Mouse (Mus musculus): Measurements from ENCODE around the gene Zbtb43. TPM values are rescaled to one million over a fixed set of nuclear protein-coding genes. Genes with fewer than 3 reads are reported as not detected.
A peak's percentile ranks its signal among the peaks of the same experiment; 100 is the strongest.

Gene Zbtb43
- total RNA-seq (2014; fragmentation: Nextera tagmentation) = 12.0 and 12.4 TPM in 2 replicates
- total RNA-seq (2017) = 13.3 and 17.8 TPM in 2 replicates

GRCm38 (mm10) chr2:33468466-33469097 lies at the start of gene Zbtb43:
TSS of gene Zbtb43 (minus strand) at chr2:33468559.
- peak; percentile 95 for ATAC-seq (replicated peaks; ENCODE audit: low FRiP score, low TSS enrichment, poor library complexity, severe bottlenecking)

- ATAC-seq (replicated peaks; ENCODE audit: low FRiP score, low TSS enrichment, poor library complexity, severe bottlenecking) = no peak
Observed at GRCm38 (mm10) chr2:33515856-33516255, 47.5 kb upstream of the Zbtb43 start.

GRCm38 (mm10) chr2:33515431-33515830 lies 47.1 kb upstream of the Zbtb43 start:
- ATAC-seq (replicated peaks; ENCODE audit: low FRiP score, low TSS enrichment, poor library complexity, severe bottlenecking) = no peak

GRCm38 (mm10) chr2:33510791-33511190 lies 42.4 kb upstream of the Zbtb43 start:
- 0 out of 2 replicates have a peak, but pooled peaks have one; percentile 18 for ATAC-seq (replicated peaks; ENCODE audit: low FRiP score, low TSS enrichment, poor library complexity, severe bottlenecking)

- ATAC-seq (replicated peaks; ENCODE audit: low FRiP score, low TSS enrichment, poor library complexity, severe bottlenecking) = peak; percentile 61; the same call in 1 of the 2 replicates
Observed at GRCm38 (mm10) chr2:33502602-33503001, 34.2 kb upstream of the Zbtb43 start.

GRCm38 (mm10) chr2:33498280-33498679 lies 29.9 kb upstream of the Zbtb43 start:
- ATAC-seq (replicated peaks; ENCODE audit: low FRiP score, low TSS enrichment, poor library complexity, severe bottlenecking) = no peak

GRCm38 (mm10) chr2:33495654-33496053 lies 27.3 kb upstream of the Zbtb43 start:
- ATAC-seq (replicated peaks; ENCODE audit: low FRiP score, low TSS enrichment, poor library complexity, severe bottlenecking) = no peak

- ATAC-seq (replicated peaks; ENCODE audit: low FRiP score, low TSS enrichment, poor library complexity, severe bottlenecking) = no peak
Observed at GRCm38 (mm10) chr2:33492041-33492440, 23.7 kb upstream of the Zbtb43 start.

- ATAC-seq (replicated peaks; ENCODE audit: low FRiP score, low TSS enrichment, poor library complexity, severe bottlenecking) = no peak
Observed at GRCm38 (mm10) chr2:33489565-33489964, 21.2 kb upstream of the Zbtb43 start.

GRCm38 (mm10) chr2:33487332-33487731 lies 19.0 kb upstream of the Zbtb43 start:
- no peak for ATAC-seq (replicated peaks; ENCODE audit: low FRiP score, low TSS enrichment, poor library complexity, severe bottlenecking)

- ATAC-seq (replicated peaks; ENCODE audit: low FRiP score, low TSS enrichment, poor library complexity, severe bottlenecking) = peak; percentile 75
Observed at GRCm38 (mm10) chr2:33486866-33487265, 18.5 kb upstream of the Zbtb43 start.

- no peak for ATAC-seq (replicated peaks; ENCODE audit: low FRiP score, low TSS enrichment, poor library complexity, severe bottlenecking)
Observed at GRCm38 (mm10) chr2:33477961-33478755, 9.8 kb upstream of the Zbtb43 start.

GRCm38 (mm10) chr2:33475961-33476360 lies 7.6 kb upstream of the Zbtb43 start:
- no peak for ATAC-seq (replicated peaks; ENCODE audit: low FRiP score, low TSS enrichment, poor library complexity, severe bottlenecking)

GRCm38 (mm10) chr2:33467546-33468465 lies 553 bp downstream of the Zbtb43 start:
- ATAC-seq (replicated peaks; ENCODE audit: low FRiP score, low TSS enrichment, poor library complexity, severe bottlenecking) = 0 out of 2 replicates have a peak, but pooled peaks have one; percentile 20

GRCm38 (mm10) chr2:33465966-33466365 lies 2.4 kb downstream of the Zbtb43 start:
- no peak for ATAC-seq (replicated peaks; ENCODE audit: low FRiP score, low TSS enrichment, poor library complexity, severe bottlenecking)

- ATAC-seq (replicated peaks; ENCODE audit: low FRiP score, low TSS enrichment, poor library complexity, severe bottlenecking) = no peak
Observed at GRCm38 (mm10) chr2:33465215-33465614, 3.1 kb downstream of the Zbtb43 start.

GRCm38 (mm10) chr2:33462066-33462465 lies 6.3 kb downstream of the Zbtb43 start:
- no peak for ATAC-seq (replicated peaks; ENCODE audit: low FRiP score, low TSS enrichment, poor library complexity, severe bottlenecking)

- ATAC-seq (replicated peaks; ENCODE audit: low FRiP score, low TSS enrichment, poor library complexity, severe bottlenecking) = no peak
Observed at GRCm38 (mm10) chr2:33461066-33461465, 7.3 kb downstream of the Zbtb43 start.

GRCm38 (mm10) chr2:33459660-33460059 lies 8.7 kb downstream of the Zbtb43 start:
- ATAC-seq (replicated peaks; ENCODE audit: low FRiP score, low TSS enrichment, poor library complexity, severe bottlenecking) = peak; percentile 96

GRCm38 (mm10) chr2:33456696-33457095 lies 11.7 kb downstream of the Zbtb43 start:
- ATAC-seq (replicated peaks; ENCODE audit: low FRiP score, low TSS enrichment, poor library complexity, severe bottlenecking) = no peak
